Mouse (Mus musculus): ENCODE data around the gene Atf6.

GRCm38 (mm10) chr1:170867691-170868105 is at the start of gene Atf6:
- TF ChIP-seq CTCF (IDR thresholded peaks at IDR 0.05; ENCODE audit: low read depth) (no peak), EP300 (IDR thresholded peaks at IDR 0.05; ENCODE audit: low read depth) (peak; percentile 44)
